Mouse (Mus musculus): ENCODE data around the gene Gcn1l1.

The Gcn1l1 gene

DNA sequence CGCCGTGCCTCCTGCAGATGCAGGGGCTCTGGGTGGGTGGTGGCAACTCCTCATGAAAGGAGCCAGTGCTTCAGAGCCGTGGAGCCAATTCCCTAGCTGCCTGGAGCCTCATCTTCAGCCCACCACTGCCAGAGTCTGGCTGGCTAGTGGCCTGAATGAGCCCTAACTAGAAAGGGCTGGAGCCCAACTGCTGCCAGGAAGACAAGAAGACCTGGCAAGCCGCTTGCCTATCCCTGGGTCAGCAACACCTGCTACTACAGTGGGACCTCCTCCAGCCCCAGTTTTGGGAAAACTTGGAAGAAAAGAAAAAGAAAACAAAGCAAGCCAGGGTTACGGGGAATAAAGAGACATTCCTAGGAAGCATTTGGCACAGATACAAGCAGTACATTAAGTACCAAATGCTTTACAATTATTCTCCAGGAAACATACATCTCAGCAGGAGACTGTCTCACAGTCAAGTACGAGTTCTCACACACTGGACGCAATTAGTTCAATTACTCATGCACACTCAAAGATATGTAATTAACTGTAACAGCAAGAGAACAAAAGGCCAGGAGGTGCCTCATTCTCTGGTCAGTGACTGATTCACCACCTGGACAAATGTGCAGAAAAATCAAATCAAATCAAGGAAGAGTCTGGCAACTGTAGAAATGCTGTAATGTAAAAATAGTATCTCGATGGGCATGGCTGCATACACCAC lies 101.5 kb downstream of the Gcn1l1 start:
- no peak for DNase-seq

DNA sequence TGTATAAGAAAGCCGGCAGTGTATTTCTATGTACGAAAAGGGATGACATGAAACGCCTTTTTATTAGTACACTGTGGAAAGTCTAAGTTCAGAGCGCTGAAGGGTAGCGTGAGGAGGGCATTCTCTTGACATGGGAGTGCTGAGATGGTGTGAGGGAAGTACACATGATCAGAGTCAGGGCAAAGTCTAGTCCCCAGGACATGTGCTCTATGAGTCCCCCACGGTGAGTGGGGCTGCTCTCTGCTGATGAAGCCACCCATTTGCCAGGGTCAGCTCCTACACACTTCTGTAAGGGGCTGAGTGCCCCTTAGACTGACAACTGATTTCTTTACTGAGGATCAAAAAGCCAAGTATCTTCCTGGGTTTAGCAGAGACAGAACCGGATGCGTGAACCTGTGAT lies 102.2 kb downstream of the Gcn1l1 start:
- DNase-seq: no peak

DNA sequence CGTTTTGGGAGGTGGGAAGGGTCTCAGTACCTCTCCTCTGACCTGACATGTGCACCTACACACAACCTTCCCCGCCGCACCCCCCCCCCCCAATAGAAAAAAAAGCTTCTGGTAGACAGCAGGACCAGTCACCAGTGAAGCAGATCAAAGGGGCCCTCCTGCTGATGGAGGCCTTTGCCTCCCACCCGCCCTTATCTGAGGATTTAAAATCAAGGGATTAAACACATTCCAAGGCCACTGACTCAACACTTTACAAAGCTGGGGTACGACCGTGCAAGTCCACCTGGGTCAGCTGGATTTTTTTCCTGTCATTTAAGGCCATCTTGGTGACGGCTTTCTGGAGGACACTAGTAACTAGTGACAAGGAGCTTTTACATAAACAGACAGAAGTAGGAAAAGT lies 102.8 kb downstream of the Gcn1l1 start:
- DNase-seq: no peak

DNA sequence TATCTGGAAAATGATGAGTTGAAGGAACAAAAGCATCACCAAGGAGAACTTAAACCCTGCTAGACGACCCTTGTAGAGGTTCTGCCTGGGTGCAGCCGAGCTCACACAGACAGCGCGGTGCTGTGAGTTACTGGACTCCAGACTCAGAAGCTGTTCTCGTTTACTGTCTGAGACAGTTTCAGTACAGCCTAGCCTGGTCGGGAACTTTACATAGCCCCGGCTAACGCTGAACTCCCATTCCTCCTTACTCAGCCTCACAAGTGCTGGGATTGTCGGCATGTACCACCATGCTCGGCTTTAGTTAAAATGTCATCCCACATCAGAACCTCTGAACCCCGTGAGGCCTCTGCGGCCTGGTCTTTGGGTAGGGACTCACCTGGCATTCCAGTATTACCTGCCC lies 103.9 kb downstream of the Gcn1l1 start:
- no peak for DNase-seq

DNA sequence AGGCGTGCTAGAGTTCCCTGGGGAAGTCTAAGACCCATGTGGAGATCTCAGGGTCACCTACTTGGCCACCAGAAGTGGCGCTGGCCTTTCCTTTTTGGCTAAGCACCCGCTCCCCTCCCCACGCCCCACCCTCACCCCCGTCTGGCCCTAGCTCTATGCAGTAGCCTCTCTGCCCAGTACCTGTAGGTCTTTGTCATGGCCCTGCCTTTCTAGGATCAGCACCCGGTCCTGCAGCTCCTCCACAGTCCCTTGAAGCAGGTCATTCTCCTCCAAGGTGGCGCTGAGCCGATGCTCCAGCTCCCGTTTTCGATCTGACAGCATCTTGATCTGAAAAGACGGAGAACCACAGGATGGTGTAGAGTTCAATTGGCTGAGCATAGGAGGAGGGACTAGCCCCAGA lies 104.9 kb downstream of the Gcn1l1 start:
- DNase-seq: no peak

DNA sequence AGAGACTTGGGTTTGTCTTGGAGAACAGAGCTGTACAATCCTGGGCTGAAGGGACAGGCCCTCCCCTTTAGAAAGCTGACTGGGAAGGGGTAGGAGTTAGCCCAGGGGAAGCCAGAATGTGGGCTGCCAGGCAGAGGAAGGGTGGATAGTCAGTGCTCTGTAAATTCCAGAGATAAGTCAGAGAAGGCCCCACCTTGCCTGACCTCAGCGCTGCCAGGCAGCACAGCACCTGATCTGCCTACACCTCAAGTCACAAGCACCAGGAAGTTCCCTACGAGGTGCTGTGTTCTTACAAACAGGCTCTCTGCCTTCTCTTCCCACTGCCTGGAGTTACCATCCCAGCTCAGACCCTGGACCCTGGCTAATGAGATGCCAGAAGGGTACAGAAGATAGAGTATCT lies 105.4 kb downstream of the Gcn1l1 start:
- DNase-seq: no peak

DNA sequence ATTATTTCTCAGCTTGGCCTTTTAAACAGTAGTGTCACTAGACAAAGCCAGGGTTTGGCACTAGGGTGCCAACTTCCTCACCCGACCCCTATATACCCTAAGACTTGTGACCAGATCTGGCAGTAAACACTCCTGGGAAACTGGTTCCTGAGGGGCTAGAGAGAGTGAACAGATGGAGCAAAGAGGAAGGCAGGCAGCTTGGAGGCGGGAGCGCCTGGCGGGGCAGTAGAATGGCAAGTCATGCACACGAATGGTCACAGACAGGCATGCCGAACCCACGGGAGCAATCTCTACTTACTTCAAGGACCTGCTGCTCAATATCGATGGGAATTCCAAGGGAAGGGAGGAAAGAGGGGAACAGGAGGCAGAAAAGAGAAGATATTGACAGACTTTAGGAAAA lies 106.8 kb downstream of the Gcn1l1 start:
- no peak for DNase-seq

Measured in right cerebral cortex, postnatal 14 days (tissue).